Mouse (Mus musculus) adrenal gland, adult 2 months (tissue): ENCODE measurements around the gene Spon1. TPM values are rescaled to one million over a fixed set of nuclear protein-coding genes. Genes with fewer than 3 reads are reported as not detected.

Experiments used
- DNase-seq: peaks from one replicate; pipeline ENCODE4 v3.0.0; 2021
- polyA plus RNA-seq: library from polyadenylated mRNA; depleted of rRNA; stranded (reverse); fragments of >200 nt; gene quantifications from 2 replicates; pipeline ENCODE4 v1.2.3, GENCODE M21; 2012
- total RNA-seq, 2 experiments: library from RNA; stranded (reverse); gene quantifications; 2 replicates each; pipeline ENCODE4 v1.2.3; 2021

Spon1 gene
- total and polyA plus RNA-seq, 3 experiments = 10.3 to 12.2 (median 10.4) TPM

GRCm38 (mm10) chr7:114063534-114063933, 297.7 kb downstream of the Spon1 start:
- DNase-seq = no peak

DNA sequence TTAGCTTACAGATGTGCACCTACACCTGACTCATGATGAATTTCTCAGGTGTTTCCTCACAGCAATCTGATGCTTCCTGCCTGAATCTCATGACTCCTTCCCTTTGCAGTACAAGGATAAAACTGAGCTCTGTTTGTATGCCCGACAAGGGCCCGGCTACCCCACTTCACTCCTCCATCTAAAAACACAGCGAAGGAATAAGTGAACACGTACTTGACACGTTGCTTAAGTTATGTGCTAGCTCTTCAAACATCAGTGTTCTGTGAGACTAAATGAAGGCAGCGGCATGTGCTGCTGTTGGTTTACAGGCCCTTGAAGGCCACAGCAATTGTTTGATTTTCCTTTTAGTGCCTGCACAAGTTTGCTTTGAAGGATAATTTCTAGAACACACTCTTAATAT, 298.2 kb downstream of the Spon1 start:
- no peak for DNase-seq

- no peak for DNase-seq
These were observed 299.8 kb downstream of the Spon1 start for GRCm38 (mm10) chr7:114065407-114066185.

DNA sequence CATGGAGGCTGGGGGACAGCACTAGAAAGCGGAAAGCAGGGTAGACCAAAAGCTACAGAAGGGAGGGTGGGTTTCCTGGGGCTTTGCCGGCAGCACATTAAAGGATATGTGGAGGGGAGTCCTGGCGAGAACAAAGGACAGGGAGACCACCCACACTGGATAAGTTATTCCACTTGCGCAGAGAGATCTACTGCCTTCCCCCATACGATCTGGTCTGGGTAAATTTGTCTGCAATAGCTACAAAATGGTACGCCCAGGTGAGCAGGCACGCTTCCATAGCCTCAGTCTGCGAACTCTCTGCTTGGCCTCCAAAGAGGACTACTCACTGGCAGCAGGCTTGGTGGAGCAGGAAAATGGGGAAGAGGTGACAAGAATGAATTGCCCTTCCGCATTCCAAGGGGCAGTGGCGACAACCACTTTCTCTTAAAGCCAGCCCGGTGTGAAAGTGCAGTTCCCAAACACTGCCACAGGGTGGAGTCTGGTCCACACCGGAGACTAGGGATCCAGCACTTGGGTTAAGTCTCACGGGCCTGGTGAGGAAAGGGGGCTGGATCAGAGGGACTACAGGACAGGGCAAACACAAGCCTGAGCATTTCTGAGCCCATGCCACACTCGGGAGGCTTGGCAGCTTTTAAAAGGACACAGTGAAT, 300.9 kb downstream of the Spon1 start:
- peak; percentile 88 for DNase-seq

DNA sequence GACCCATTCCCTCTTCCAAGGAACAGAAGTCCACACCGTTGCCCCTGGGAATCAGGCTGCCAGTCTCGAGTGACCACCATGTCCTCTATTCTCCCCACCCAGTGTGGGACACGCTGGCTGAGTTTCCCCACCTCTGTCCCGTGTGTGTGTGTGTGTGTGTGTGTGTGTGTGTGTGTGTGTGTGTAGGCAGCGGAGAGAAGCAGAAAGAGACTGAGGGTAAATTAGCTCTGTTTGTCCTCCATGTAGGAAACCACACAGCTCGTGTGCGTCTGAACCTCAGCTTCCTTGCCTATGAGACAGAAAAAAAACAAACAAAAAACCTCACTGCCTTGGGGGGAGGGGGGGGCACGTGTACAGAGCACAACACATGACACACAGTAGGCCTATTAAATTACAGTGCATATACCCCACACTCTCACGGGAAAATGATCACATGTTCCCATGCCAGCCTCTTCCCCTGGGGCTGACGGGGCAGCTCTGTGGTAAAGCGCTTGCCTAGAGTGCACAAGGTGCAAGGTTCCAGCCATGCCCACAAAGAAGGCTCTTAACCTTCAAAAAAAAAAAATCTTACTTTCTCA, 303.2 kb downstream of the Spon1 start:
- no peak for DNase-seq

DNA sequence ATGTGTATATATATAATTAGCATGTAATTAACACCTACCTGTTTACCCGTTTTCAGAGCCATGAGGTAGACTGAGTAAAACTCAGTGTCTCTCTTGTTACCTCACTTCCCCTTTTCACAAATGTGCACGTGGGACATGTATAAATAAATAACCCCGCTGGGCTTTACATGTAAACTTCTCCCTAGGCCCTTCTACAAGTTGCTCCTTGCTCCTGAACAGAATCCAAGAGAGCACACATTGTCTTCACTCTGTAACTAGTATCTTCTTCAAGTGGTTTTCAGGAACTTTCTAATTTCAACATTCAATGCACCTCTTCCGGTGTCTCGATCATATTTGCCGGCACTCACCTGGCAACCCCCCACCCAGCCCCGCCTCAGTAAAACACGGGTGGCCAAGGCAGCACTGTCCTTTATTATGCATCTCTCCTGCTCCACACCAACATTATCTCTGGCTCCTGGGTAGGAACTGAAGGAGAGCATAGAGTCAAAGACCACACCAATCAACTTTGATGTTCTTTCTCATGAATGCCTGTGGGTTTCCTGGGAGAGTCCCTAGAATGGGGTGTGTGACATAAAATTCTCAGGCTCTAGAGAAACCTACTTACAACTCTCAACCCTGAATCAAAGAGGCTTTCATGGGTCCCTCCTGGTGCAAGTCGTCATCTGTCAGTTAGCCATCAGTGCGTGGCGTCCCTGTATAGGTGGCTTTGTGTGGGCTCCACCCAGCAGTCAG, 304.1 kb downstream of the Spon1 start:
- no peak for DNase-seq

DNA sequence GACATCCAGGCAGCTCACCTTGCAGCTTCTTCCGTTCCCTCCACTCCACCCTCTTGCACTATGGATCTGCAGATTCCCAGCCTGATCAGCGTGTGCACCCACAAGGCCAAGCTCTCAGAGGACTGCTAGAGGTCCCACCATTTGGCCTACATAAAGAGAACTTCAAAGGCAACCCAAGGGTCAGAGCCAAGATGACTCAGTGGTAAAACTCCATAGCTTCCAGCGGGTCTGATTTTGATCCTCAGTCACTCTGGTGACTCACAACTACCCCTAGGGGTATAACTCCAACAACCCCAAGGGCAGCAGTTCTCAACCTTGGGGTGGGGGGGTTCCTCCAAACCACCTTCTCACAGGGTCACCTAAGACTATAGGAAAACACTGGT, 304.7 kb downstream of the Spon1 start:
- peak; percentile 70 for DNase-seq

GRCm38 (mm10) chr7:114071395-114071794, 305.6 kb downstream of the Spon1 start:
- DNase-seq = no peak

DNA sequence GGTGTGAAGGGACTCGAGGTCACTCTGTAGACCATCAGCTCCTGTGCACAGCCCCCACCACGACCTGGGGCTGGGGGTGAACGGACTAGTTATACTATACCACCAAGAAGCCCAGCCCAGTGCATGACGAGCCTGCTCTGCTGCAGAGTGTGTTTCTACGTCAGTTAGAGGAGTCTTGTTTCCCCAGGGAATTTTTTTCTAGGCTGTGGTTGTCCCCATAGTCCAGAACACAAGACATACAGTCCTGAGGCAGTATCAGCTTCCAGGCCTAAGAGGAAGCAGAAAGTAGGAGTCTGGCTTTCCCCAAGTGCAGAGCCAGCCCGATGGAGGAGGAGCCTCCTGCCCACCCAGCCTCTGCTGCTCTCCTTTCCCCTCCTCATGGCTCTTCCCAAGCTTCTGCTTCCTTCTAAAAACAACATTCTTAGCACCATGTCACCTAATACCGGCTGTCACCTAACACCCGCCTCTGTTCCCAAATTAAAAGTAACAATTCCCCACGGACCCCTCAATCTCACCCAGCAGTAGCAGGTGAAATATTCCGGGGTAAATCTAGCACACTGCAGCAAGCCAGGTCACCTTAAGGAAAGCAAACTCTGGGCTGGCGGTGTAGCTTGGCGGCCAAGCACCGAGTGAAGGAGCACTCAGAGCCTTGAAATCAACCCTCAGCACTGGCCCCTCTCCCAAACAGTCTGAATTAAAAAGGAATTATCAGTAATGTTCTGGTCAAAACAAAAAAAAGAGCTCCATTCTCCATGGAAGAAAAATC, 306.2 kb downstream of the Spon1 start:
- no peak for DNase-seq

DNA sequence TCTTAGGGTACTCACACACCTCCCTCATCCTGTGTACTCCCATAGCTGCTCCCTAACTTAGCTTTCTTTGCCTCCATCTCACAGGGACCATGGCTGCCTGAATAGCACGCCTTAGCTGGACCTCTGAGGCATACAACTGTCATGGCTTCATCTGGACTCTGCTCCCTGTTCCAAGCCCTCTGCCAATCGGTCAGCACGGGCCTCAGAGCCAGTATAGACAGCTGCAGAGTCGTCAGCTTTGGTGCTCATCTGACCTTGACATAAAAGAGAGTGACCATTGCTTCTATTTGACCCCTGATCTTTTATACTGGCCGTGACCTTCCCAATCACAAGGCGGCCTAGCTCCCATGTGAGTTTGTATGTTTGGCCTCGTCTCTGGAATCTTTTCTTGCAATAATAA, 308.3 kb downstream of the Spon1 start:
- DNase-seq = peak; percentile 49

DNA sequence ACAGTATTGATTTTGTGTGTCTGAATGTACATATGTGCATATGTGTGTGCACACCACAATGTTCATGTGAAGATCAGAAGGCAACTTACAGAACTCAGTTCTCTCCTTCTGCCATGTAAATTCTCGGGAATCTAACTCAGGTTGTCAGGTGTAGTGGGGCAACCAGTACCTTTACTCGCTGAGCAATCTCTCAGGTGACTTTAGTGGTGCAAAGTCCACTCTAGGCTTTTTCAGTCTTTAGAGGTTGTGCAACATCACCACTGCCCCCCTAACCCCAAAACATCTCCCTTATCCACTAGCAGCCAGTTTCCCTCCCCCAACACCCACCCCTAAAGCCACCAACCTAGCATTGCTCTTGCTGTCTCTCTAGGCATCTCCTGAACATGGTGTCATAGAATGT, 308.8 kb downstream of the Spon1 start:
- DNase-seq = no peak

DNA sequence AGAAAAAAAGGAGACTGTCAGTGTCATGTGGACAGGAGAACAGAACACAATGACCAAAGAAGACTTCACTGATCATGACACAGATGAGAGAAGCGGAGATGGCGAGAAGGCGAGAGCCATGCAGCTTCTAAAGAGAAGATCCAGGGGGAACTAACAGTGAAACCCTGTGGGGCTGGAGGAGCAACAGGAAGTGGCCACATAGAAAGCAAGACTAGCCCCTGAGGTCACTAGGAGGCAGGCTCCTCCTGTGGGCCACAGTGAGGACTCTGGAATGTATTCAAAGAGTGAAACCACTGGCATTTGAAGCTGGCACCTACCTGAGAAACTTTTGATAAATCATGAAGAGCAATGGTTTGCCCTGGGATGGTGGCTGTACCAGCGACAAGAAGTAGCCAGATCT, 313.5 kb downstream of the Spon1 start:
- DNase-seq = no peak

DNA sequence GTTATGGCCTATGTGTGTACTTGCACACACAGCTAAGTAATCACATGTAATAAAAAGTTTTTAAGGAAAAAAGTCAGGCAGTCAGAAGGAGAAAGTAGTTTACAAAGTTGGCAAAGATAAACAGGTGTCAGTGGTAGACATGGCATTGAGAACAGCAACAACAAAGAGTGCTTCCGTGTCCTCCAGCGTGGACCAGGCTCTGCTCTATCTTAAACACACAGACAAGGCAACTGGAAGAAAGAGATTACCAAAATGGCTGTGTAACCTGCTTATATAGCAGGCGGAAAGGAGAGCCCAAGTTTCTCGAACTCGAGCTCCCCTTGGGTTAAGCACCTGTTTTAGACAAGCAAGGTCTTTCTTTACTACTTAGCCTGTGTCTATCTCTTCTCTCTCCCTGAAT, 314.5 kb downstream of the Spon1 start:
- DNase-seq = no peak

DNA sequence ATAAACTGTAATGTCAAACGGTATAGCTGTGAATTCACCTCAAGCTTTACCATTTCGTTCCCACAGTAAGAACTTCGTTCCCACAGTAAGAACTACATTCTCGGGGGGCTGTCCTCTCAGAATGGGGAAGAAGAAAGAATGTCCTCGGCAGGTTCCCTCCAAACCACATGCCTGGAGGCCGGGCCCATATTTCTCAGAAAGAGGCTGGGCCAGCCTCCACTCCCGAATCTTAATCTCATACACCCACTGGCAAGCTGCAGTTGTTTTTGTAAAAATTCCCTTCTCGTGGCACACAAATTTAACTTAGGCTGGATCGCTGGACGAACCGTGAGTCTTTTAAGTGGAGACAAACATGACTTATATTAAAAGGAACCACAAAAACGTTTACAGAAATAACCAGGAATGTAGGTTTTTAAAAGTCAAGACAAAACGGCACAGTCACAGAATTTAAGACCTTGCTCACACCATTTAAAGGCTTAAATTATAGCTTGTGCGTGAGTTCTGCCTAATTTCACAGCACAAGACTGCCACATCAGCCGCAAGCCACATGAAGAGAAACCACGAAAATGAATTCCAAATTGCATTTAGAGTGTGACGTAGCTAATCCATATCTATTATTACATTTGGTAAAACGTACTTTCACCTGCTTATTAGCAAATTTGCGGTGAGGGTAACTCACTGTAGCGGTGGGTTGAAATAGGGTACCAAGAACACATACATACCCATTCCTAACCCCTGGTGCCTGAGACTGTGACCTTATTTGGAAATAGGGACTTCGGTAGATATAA, 316.0 kb downstream of the Spon1 start:
- no peak for DNase-seq

DNA sequence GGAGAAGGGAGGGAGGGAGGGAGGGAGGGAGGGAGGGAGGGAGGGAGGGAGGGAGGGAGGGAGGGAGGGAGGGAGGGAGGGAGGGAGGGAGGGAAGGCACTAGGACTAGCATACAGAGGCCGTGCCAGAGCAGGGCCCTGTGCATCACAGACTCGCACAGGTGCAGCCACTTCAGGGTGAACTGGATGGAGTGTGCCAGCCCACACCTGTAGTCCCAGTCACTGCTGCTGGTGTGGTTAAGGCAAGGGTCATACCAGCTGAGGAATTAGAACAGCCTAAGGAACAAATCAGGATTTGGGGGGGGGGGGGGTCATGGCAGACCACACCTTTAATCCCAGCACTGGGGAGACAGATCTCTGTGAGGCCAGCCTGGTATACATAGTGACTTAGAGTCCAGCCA, 317.3 kb downstream of the Spon1 start:
- no peak for DNase-seq

DNA sequence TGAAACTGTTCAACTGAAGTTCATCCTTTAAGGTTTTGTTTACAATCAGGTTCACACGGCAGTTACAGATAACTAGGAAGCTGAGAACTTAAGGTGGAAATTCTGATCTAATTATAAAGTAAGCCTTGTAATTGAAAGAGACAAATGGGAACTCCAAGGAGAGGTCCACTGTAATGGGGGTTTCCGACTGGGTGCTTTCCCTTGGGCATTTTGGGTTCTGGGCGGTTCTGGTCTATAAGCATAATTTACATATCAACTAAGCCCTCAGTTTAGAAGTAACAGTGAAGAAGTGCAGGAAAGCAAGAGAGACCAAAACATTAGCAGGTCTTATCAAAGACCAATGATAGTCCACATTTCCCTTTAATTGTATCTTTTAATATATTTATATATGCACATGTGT, 318.0 kb downstream of the Spon1 start:
- no peak for DNase-seq

- DNase-seq = no peak
These were observed 320.4 kb downstream of the Spon1 start for GRCm38 (mm10) chr7:114086021-114086710.

- DNase-seq = peak; percentile 66
These were observed 321.5 kb downstream of the Spon1 start for GRCm38 (mm10) chr7:114087341-114087740.

- no peak for DNase-seq
These were observed 322.2 kb downstream of the Spon1 start for GRCm38 (mm10) chr7:114087986-114088385.

DNA sequence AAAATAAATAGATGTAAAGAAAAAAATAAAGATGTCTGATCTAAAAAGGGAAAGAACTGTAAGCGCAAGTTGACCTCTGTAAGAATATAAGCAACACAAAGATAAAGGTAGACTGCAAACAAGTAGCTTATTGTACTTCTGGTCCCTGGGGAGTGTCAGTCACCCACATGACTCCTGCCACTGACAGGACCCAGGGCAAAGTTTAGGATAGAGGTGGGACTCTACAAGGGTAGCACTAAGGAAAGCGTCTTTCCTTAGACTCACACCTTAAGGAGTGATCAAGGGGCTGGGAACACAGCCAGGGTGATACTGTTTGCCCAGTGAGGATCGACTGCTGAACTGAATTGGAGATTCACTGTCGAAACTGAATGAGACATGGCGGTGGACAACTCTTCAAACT, 323.1 kb downstream of the Spon1 start:
- no peak for DNase-seq

- DNase-seq = no peak
These were observed 324.4 kb downstream of the Spon1 start for GRCm38 (mm10) chr7:114090231-114090630.
